Mouse (Mus musculus) cerebellum, adult 2 months (tissue): ENCODE measurements at regions not wholly inside any gene's neighbourhood (a gene's known extent, or its start where the extent isn't known, plus 50 kb on each side); places are given as distances from the start of the nearest gene placed in this dataset.

Source experiments
- CTCF ChIP-seq: fragments of 200-500 bp; IDR thresholded peaks from 2 replicates; pipeline ENCODE4 v1.5.1; 2011; ENCODE audit warnings: low read depth, mild to moderate bottlenecking, control low read depth, low read length, moderate library complexity, borderline replicate concordance; ENCODE audit not compliant: insufficient read depth
- POLR2A ChIP-seq: fragments of 200-500 bp; IDR thresholded peaks from 2 replicates; pipeline ENCODE4 v1.6.1; 2011; ENCODE audit warnings: low read length, control low read depth, borderline replicate concordance; ENCODE audit not compliant: insufficient read depth

GRCm38 (mm10) chr5:118419344-118420037 is 141.0 kb upstream of the Med13l start:
- TF ChIP-seq POLR2A = no peak
- TF ChIP-seq CTCF = no peak
